ENCODE assay signal across 20 mouse cellular contexts in the genomic region with DNA sequence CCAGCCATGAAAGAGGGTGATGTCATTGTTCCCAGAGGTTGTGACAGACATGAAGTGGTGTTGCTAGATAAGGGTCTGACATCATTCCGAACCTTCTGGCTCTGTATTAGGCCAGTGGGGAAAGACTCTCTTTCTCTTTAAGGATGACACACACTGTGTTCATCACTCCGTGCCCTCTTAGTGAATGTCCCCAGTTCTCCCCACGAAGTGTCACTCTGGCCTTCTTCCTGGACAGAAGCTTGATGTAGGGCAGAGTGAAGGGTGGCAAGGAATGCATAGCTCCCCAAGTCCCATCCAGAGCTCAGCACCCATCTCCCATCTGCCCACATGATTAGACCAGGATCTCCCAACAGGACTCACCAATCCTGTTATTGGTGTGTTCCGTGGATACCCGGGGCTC. TPM values are rescaled to one million over a fixed set of nuclear protein-coding genes. Genes with fewer than 3 reads are reported as not detected.
DNase-seq lines count a peak whose midpoint lies in the region; TF ChIP-seq lines count a peak whose summit lies in the region.
"Had no signal": no experiment of that assay in that cellular context is flagged by ENCODE, and none has a peak within 500 bp of the region (broad histone marks: within the 10 kb centered on the region; RNA-seq: fewer than 3 reads in every experiment).

No protein-coding gene starts in this region.

- H3K4me3 ChIP-seq in embryonic fibroblast, embryonic 13.5 days (ENCODE audit: insufficient read depth, low read length), result no peak overlapping the region
- H3K4me3 ChIP-seq: embryonic facial prominence, embryonic 10.5 days; embryonic facial prominence, embryonic 12.5 days; erythroblast, embryonic 14.5 days; forebrain, embryonic 10.5 days; forebrain, embryonic 12.5 days had no signal

- H3K27ac ChIP-seq in embryonic fibroblast, embryonic 13.5 days (ENCODE audit: insufficient read depth, low read length), result peak overlapping the region; percentile 97
- H3K27ac ChIP-seq: embryonic facial prominence, embryonic 10.5 days; embryonic facial prominence, embryonic 12.5 days; forebrain, embryonic 10.5 days; forebrain, embryonic 12.5 days had no signal

- peak; percentile 51 for DNase-seq in adrenal gland, adult 2 months
- no peak for DNase-seq in adrenal gland, postnatal 4 days (ENCODE audit: low spot score in 2 of 2)
- peak; percentile 83 for DNase-seq in heart, adult 11 months
- DNase-seq in heart, postnatal 36 days, result no peak
- no peak for DNase-seq in lung, postnatal 14 days
- no peak for DNase-seq in urinary bladder, postnatal 25 days (ENCODE audit: low spot score)
- DNase-seq: adrenal gland, adult 8-10 months; adrenal gland, postnatal 25 days; cerebellum, adult 11-12 months; cerebellum, adult 2 months; cerebellum, adult 9-10 months; cerebellum, postnatal 10 days; cerebellum, postnatal 25 days had no signal

- no peak for TF ChIP-seq CTCF in embryonic fibroblast, embryonic 13.5 days (IDR thresholded peaks at IDR 0.05; ENCODE audit: borderline replicate concordance, insufficient read depth, low read length)

- intact Hi-C loops in heart, postnatal 36 days (cut with DNase I), result loop anchor here (2.0 kb wide), 1 partner anchor 27 kb away; the partner anchor contains the start of gene Tnfrsf1b

- TF ChIP-seq POLR2A in embryonic fibroblast, embryonic 13.5 days (IDR thresholded peaks at IDR 0.05; ENCODE audit: low read depth, low read length), result no peak

- H3K4me1 ChIP-seq in embryonic fibroblast, embryonic 13.5 days (ENCODE audit: control insufficient read depth, insufficient read depth, low read length), result peaks cover 12% of the 10 kb centered on the region
- H3K4me1 ChIP-seq: embryonic facial prominence, embryonic 10.5 days; embryonic facial prominence, embryonic 12.5 days; forebrain, embryonic 10.5 days; forebrain, embryonic 12.5 days had no signal

RNA-seq across cellular contexts. Expression of gene Tnfrsf1b, which starts 27.3 kb away (rescaled TPM):
- total RNA-seq in adrenal gland, adult 2 months (2021), result 10 to 100 TPM in 1 of 2 experiments, 1 to 10 TPM in 1; 6.9 to 10.6 TPM
- polyA plus RNA-seq in adrenal gland, adult 2 months (2012; rRNA removed), result 13.2 and 14.7 TPM in 2 replicates
- total RNA-seq in adrenal gland, postnatal 4 days (2021), result 1 to 10 TPM; 7.8 to 9.1 TPM
- 1 to 10 TPM; 6.0 to 8.1 TPM for total RNA-seq in heart, postnatal 36 days (2021)
- polyA plus RNA-seq in embryonic fibroblast, embryonic 13.5 days (2011; ENCODE audit: insufficient read length, low read depth, missing spikeins), result 30.2 and 40.7 TPM in 2 replicates
- total RNA-seq: G1E had no signal
- polyA plus RNA-seq: G1E had no signal

RNA-seq across cellular contexts. Expression of gene Tnfrsf8, which starts 41.0 kb away (rescaled TPM):
- total RNA-seq in adrenal gland, adult 2 months (2021), result under 1 TPM; 0.28 to 0.40 TPM
- polyA plus RNA-seq in adrenal gland, adult 2 months (2012; rRNA removed), result 0.25 and 0.28 TPM in 2 replicates
- total RNA-seq in adrenal gland, postnatal 4 days (2021), result under 1 TPM; 0.22 to 0.34 TPM
- under 1 TPM in 1 of 2 experiments, not detected in 1; 0.11 TPM for total RNA-seq in heart, postnatal 36 days (2021)
- polyA plus RNA-seq in embryonic fibroblast, embryonic 13.5 days (2011; ENCODE audit: insufficient read length, low read depth, missing spikeins), result not detected in 2 replicates
- polyA plus RNA-seq: embryonic facial prominence, embryonic 10.5 days; erythroblast, embryonic 14.5 days; G1E had no signal

Comparison
In these comparisons a context has a peak if more than half of its experiments do, and no peak if none do; other contexts are left out.
1. DNase-seq: peak in adrenal gland, adult 2 months (single experiment) and heart, adult 11 months (single experiment); none in adrenal gland, postnatal 4 days (0 of 2), heart, postnatal 36 days (0 of 2), lung, postnatal 14 days (single experiment) and urinary bladder, postnatal 25 days (single experiment).